ENCODE assay signal across 25 mouse cellular contexts in genomic region chr5:150932596-150932995, GRCm38 (mm10). TPM values are rescaled to one million over a fixed set of nuclear protein-coding genes. Genes with fewer than 3 reads are reported as not detected.
DNase-seq lines count a peak whose midpoint lies in the region; ATAC-seq and TF ChIP-seq lines count a peak whose summit lies in the region.
"Had no signal": no experiment of that assay in that cellular context is flagged by ENCODE, and none has a peak within 500 bp of the region (broad histone marks: within the 10 kb centered on the region; RNA-seq: fewer than 3 reads in every experiment).

No protein-coding gene starts in this region.

- H3K4me2 ChIP-seq in kidney, embryonic 14.5 days (replicated peaks; ENCODE audit: low read depth, low read length), result no peak overlapping the region
- H3K4me2 ChIP-seq in myocyte (ENCODE audit: low read depth), result peak overlapping the region; percentile 18
- H3K4me2 ChIP-seq: forebrain, embryonic 12.5 days; forebrain, embryonic 15.5 days; heart, embryonic 13.5 days; hindbrain, embryonic 12.5 days; hindbrain, embryonic 15.5 days had no signal

- no peak for ATAC-seq in kidney, embryonic 14.5 days (ENCODE audit: low FRiP score, low TSS enrichment)
- ATAC-seq: activated CD4-positive, CD25-positive, alpha-beta regulatory T cell, adult 4 months; CD4-positive, CD25-positive, alpha-beta regulatory T cell, adult 4 months; forebrain, embryonic 15.5 days had no signal

- H3K9ac ChIP-seq in kidney, embryonic 14.5 days (ENCODE audit: low read depth, low read length), result no peak overlapping the region
- no peak overlapping the region for H3K9ac ChIP-seq in liver, adult 2 months (ENCODE audit: low read depth, low read length)
- H3K9ac ChIP-seq: forebrain, embryonic 12.5 days; forebrain, embryonic 15.5 days; heart, embryonic 13.5 days; hindbrain, embryonic 12.5 days; hindbrain, embryonic 15.5 days had no signal

- WGBS in kidney, adult 2 months, result 45% methylated on average over 2 of the region's 2 CpGs
- WGBS in kidney, embryonic 14.5 days, result 76% methylated on average over 2 of the region's 2 CpGs
- WGBS in liver, adult 2 months, result 13% methylated on average over 2 of the region's 2 CpGs

- TF ChIP-seq POLR2A in kidney, adult 2 months (IDR thresholded peaks at IDR 0.05; ENCODE audit: low read depth, low read length), result no peak
- TF ChIP-seq POLR2A in liver, adult 2 months (IDR thresholded peaks at IDR 0.05; ENCODE audit: extremely low read depth, insufficient read depth, low read length), result no peak
- no peak for TF ChIP-seq POLR2A in myocyte (IDR thresholded peaks at IDR 0.05; ENCODE audit: insufficient read length, low read depth)

- H3K36me3 ChIP-seq in kidney, adult 2 months (ENCODE audit: control insufficient read depth, insufficient read depth, low read length), result no peaks in the 10 kb centered on the region
- no peaks in the 10 kb centered on the region for H3K36me3 ChIP-seq in kidney, embryonic 14.5 days (ENCODE audit: control insufficient read depth, insufficient read depth, low read length)
- H3K36me3 ChIP-seq in liver, adult 2 months (ENCODE audit: control insufficient read depth, insufficient read depth, low read length), result no peaks in the 10 kb centered on the region
- H3K36me3 ChIP-seq in myocyte (ENCODE audit: control insufficient read depth, insufficient read depth), result no peaks in the 10 kb centered on the region
- H3K36me3 ChIP-seq: forebrain, embryonic 12.5 days; forebrain, embryonic 15.5 days; heart, embryonic 10.5 days; heart, embryonic 13.5 days; hindbrain, embryonic 12.5 days; hindbrain, embryonic 15.5 days had no signal

- no peak overlapping the region for H3K27ac ChIP-seq in kidney, adult 2 months (ENCODE audit: insufficient read depth, low read depth, low read length)
- no peak overlapping the region for H3K27ac ChIP-seq in kidney, embryonic 14.5 days (ENCODE audit: low read depth, low read length)
- no peak overlapping the region for H3K27ac ChIP-seq in liver, adult 2 months (replicated peaks; ENCODE audit: insufficient read depth, low read depth, low read length)
- H3K27ac ChIP-seq: forebrain, embryonic 12.5 days; forebrain, embryonic 15.5 days; heart, adult 2 months; heart, embryonic 10.5 days; heart, embryonic 13.5 days; hindbrain, embryonic 12.5 days; hindbrain, embryonic 15.5 days had no signal

- H3K4me3 ChIP-seq in kidney, adult 2 months (ENCODE audit: insufficient read depth, low read depth, low read length), result no peak overlapping the region
- no peak overlapping the region for H3K4me3 ChIP-seq in kidney, embryonic 14.5 days (ENCODE audit: low read length)
- H3K4me3 ChIP-seq in liver, adult 2 months (ENCODE audit: insufficient read depth, low read depth, low read length), result no peak overlapping the region
- H3K4me3 ChIP-seq in myocyte, result no peak overlapping the region
- H3K4me3 ChIP-seq: forebrain, embryonic 12.5 days; forebrain, embryonic 15.5 days; heart, adult 2 months; heart, embryonic 10.5 days; heart, embryonic 13.5 days; hindbrain, embryonic 12.5 days; hindbrain, embryonic 15.5 days had no signal

- H3K27me3 ChIP-seq in kidney, adult 2 months (replicated peaks; ENCODE audit: control insufficient read depth, insufficient read depth, low read length), result no peaks in the 10 kb centered on the region
- H3K27me3 ChIP-seq in kidney, embryonic 14.5 days (ENCODE audit: control insufficient read depth, insufficient read depth, low read length), result no peaks in the 10 kb centered on the region
- H3K27me3 ChIP-seq in liver, adult 2 months (ENCODE audit: control insufficient read depth, insufficient read depth, low read length), result no peaks in the 10 kb centered on the region
- no peaks in the 10 kb centered on the region for H3K27me3 ChIP-seq in myocyte (ENCODE audit: control insufficient read depth, insufficient read depth, insufficient read length)
- H3K27me3 ChIP-seq: forebrain, embryonic 12.5 days; forebrain, embryonic 15.5 days; heart, embryonic 13.5 days; hindbrain, embryonic 12.5 days; hindbrain, embryonic 15.5 days had no signal

- H3K79me2 ChIP-seq in liver, adult 2 months (ENCODE audit: control insufficient read depth, insufficient read depth, low read length), result no peaks in the 10 kb centered on the region
- H3K79me2 ChIP-seq in myocyte (ENCODE audit: control insufficient read depth, insufficient read depth), result no peaks in the 10 kb centered on the region

- no peak overlapping the region for H3ac ChIP-seq in myocyte (ENCODE audit: control insufficient read depth, insufficient read length)

- no peaks in the 10 kb centered on the region for H3K4me1 ChIP-seq in kidney, adult 2 months (ENCODE audit: control insufficient read depth, insufficient read depth, low read length)
- H3K4me1 ChIP-seq in kidney, embryonic 14.5 days (ENCODE audit: control insufficient read depth, insufficient read depth, low read length), result no peaks in the 10 kb centered on the region
- H3K4me1 ChIP-seq in liver, adult 2 months (ENCODE audit: control insufficient read depth, insufficient read depth, low read length), result peaks cover 5% of the 10 kb centered on the region; the same call in 1 of the 2 replicates
- H3K4me1 ChIP-seq: forebrain, embryonic 12.5 days; forebrain, embryonic 15.5 days; heart, embryonic 10.5 days; heart, embryonic 13.5 days; hindbrain, embryonic 12.5 days had no signal

- no peak for TF ChIP-seq CTCF in kidney, adult 2 months (conservative IDR thresholded peaks at IDR 0.05; ENCODE audit: insufficient read depth, insufficient read length, low read depth, low read length)
- no peak for TF ChIP-seq CTCF in liver, adult 2 months (IDR thresholded peaks at IDR 0.05; ENCODE audit: low read depth, low read length)

- H3K9me3 ChIP-seq in kidney, embryonic 14.5 days (ENCODE audit: control insufficient read depth, low read length), result no peaks in the 10 kb centered on the region
- H3K9me3 ChIP-seq: forebrain, embryonic 12.5 days; forebrain, embryonic 15.5 days; heart, embryonic 10.5 days; heart, embryonic 13.5 days; hindbrain, embryonic 12.5 days; hindbrain, embryonic 15.5 days had no signal

- DNase-seq in kidney, adult 2 months, result peak; percentile 59
- peak; percentile 83 for DNase-seq in liver, adult 2 months (ENCODE audit: extremely low read depth, low read depth, low spot score)
- DNase-seq in liver, result no peak
- no peak for DNase-seq in thymus, postnatal 14 days
- DNase-seq: adrenal gland, postnatal 10 days; adrenal gland, postnatal 36 days; cerebellum, adult 18-20 months; cerebellum, adult 9-10 months; cerebellum, postnatal 14 days; gastrocnemius, postnatal 25 days; heart, adult 2 months; heart, postnatal 14 days had no signal

TF ChIP-seq in myocyte, 11 proteins besides CTCF, POLR2A, EP300 and RAD21:
- TF ChIP-seq SRF (IDR thresholded peaks at IDR 0.05; ENCODE audit: control insufficient read depth, insufficient read length, low read depth), result no peak
- TF ChIP-seq POLR2AphosphoS2 (IDR thresholded peaks at IDR 0.05; ENCODE audit: insufficient read length, low read depth), result no peak
- TF ChIP-seq MAX (IDR thresholded peaks at IDR 0.05; ENCODE audit: low read depth), result no peak
- no peak for TF ChIP-seq TCF3 (IDR thresholded peaks at IDR 0.05; ENCODE audit: insufficient read length, low read depth)
- TF ChIP-seq CEBPB (IDR thresholded peaks at IDR 0.05; ENCODE audit: insufficient read depth, poor library complexity, severe bottlenecking), result no peak
- no peak for TF ChIP-seq REST (IDR thresholded peaks at IDR 0.05; ENCODE audit: insufficient read depth, insufficient read length)
- no peak for TF ChIP-seq MYOD1 (IDR thresholded peaks at IDR 0.05; ENCODE audit: control insufficient read depth in 1 of 3, insufficient read length in 2 of 3, low read depth in 2 of 3)
- TF ChIP-seq TCF12 (IDR thresholded peaks at IDR 0.05; ENCODE audit: insufficient read depth, poor library complexity, severe bottlenecking), result no peak
- no peak for TF ChIP-seq MYOG (IDR thresholded peaks at IDR 0.05; ENCODE audit: control insufficient read depth in 1 of 3, insufficient read depth in 1 of 3, insufficient read length in 2 of 3, low read depth in 2 of 3)
TF ChIP-seq in myocyte: peak in this region for 0.

RNA-seq across cellular contexts. Expression of gene Kl, which starts 19.8 kb away (rescaled TPM):
- polyA plus RNA-seq in kidney, adult 2 months (2012; rRNA removed), result 158 and 159 TPM in 2 replicates
- polyA plus RNA-seq in kidney, embryonic 14.5 days (2014; fragmentation: Nextera tagmentation; extraction: Ambion mirVana), result 0.30 and 2.2 TPM in 2 replicates
- 0.07 TPM in 1 of 2 replicates, not detected in the other for total RNA-seq in liver, adult 2 months (2014; rRNA removed)
- not detected in 2 replicates for polyA plus RNA-seq in liver, adult 2 months (2012; rRNA removed)
- not detected for polyA plus RNA-seq in myocyte (2012; fragmentation: generic; extraction: Trizol)
- total RNA-seq: hematopoietic stem cell, adult 5-6 weeks had no signal
- polyA plus RNA-seq: C2C12; CD4-positive, CD25-positive, alpha-beta regulatory T cell, adult 4 months; embryonic facial prominence, embryonic 11.5 days had no signal

Comparison
In these comparisons a context has a peak if more than half of its experiments do, and no peak if none do; other contexts are left out.
1. DNase-seq: peak in kidney, adult 2 months (single experiment) and liver, adult 2 months (single experiment); none in liver (single experiment) and thymus, postnatal 14 days (single experiment).
2. RNA of gene Kl, which starts 19.8 kb away (polyA plus RNA-seq): 158 to 159 TPM in kidney, adult 2 months; 0.30 to 2.2 TPM in kidney, embryonic 14.5 days, not detected in liver, adult 2 months and not detected in myocyte (single experiment); every median in the first group is over 10 times any median in the second.